Mouse (Mus musculus) stomach, postnatal 0 days (tissue): Measurements from ENCODE around the gene Ttc5.

Experiments
- CTCF ChIP-seq: IDR thresholded peaks from 2 replicates; pipeline ENCODE4 v1.5.1; 2016; ENCODE audit warnings: antibody characterized with exemption, low read depth, mild to moderate bottlenecking, moderate library complexity
- EP300 ChIP-seq: optimal IDR thresholded peaks from 2 replicates; pipeline ENCODE3; 2016; ENCODE audit warnings: antibody characterized with exemption

DNA sequence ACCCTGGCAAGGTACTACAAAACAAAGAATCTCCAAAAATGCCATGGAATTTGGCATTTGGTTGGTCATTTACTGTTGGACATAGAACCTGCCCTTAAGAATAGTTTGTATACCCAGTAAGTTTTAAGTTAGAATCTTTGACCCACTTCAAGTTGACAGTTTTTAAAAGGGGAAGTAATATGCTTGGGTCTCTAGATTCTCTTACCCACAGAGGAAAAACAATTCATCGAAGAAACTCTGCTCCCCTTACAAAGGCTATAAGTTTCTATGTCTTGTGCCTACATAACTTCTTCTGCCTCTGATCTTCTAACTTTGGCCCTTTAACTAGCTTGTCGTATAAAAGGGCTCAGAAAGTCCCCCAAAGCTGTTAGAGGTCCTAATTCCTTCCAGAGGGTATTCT is 45.0 kb downstream of the Ttc5 start:
- TF ChIP-seq CTCF (no peak), EP300 (no peak)
